Mouse (Mus musculus) stomach, embryonic 14.5 days (tissue): Measurements from ENCODE around the gene Olfr1357. TPM values are rescaled to one million over a fixed set of nuclear protein-coding genes. Genes with fewer than 3 reads are reported as not detected.

Source experiments
- ATAC-seq: fragments of 200-750 bp; cut with Nextera tagmentation; 2 replicates; pipeline ENCODE4 v1.8.0; 2017; ENCODE audit warnings: low read depth, moderate TSS enrichment; ENCODE audit not compliant: insufficient number of reproducible peaks, insufficient read depth, low FRiP score
- H3K27ac ChIP-seq: fragments of 300-500 bp; sonication (generic); 2 replicates; pipeline ENCODE4 v1.5.1; 2014; ENCODE audit warnings: mild to moderate bottlenecking, low read length, moderate library complexity, mixed read lengths
- H3K27me3 ChIP-seq: fragments of 300-500 bp; sonication (generic); 2 replicates; pipeline ENCODE4 v1.6.1; 2014; ENCODE audit warnings: low read length, control low read depth, mixed read lengths; ENCODE audit not compliant: control insufficient read depth, insufficient read depth
- H3K36me3 ChIP-seq: fragments of 300-500 bp; sonication (generic); 2 replicates; pipeline ENCODE4 v1.6.1; 2014; ENCODE audit warnings: mild to moderate bottlenecking, control low read depth, low read length, moderate library complexity, mixed read lengths; ENCODE audit not compliant: control insufficient read depth, insufficient read depth
- H3K4me1 ChIP-seq: fragments of 300-500 bp; sonication (generic); 2 replicates; pipeline ENCODE4 v1.6.1; 2014; ENCODE audit warnings: low read length, control low read depth, mixed read lengths; ENCODE audit not compliant: control insufficient read depth, insufficient read depth
- H3K4me2 ChIP-seq: fragments of 300-500 bp; sonication (generic); replicated peaks from 2 replicates; pipeline ENCODE4 v1.6.1; 2014; ENCODE audit warnings: low read depth, low read length, control low read depth
- H3K4me3 ChIP-seq: fragments of 300-500 bp; sonication (generic); 2 replicates; pipeline ENCODE4 v1.5.1; 2014; ENCODE audit warnings: low read depth, low read length, control low read depth
- H3K9ac ChIP-seq: fragments of 300-500 bp; sonication (generic); replicated peaks from 2 replicates; pipeline ENCODE4 v1.6.1; 2014; ENCODE audit warnings: low read depth, mild to moderate bottlenecking, control low read depth, low read length, moderate library complexity, mixed read lengths
- H3K9me3 ChIP-seq: fragments of 300-500 bp; sonication (generic); 2 replicates; pipeline ENCODE4 v1.6.1; 2016; ENCODE audit warnings: low read depth, low read length, control low read depth; ENCODE audit not compliant: control insufficient read depth
- WGBS: fragments of 180-500 bp; shearing (Covaris S2); extraction: QIAGEN DNeasy Blood & Tissue Kit; methylation state at CpG from one replicate; pipeline ENCODE4 v1.1.7; 2014; 5-methylcytosine and 5-hydroxymethylcytosine counted together
- polyA plus RNA-seq: library from polyadenylated mRNA; unstranded; fragments of >200 nt; fragmentation: Nextera tagmentation; extraction: Ambion mirVana; gene quantifications from 2 replicates; pipeline ENCODE4 v1.2.1, GENCODE M21; 2014

Gene Olfr1357
- polyA plus RNA-seq, 1 experiment from 2014 or later = not detected

DNA sequence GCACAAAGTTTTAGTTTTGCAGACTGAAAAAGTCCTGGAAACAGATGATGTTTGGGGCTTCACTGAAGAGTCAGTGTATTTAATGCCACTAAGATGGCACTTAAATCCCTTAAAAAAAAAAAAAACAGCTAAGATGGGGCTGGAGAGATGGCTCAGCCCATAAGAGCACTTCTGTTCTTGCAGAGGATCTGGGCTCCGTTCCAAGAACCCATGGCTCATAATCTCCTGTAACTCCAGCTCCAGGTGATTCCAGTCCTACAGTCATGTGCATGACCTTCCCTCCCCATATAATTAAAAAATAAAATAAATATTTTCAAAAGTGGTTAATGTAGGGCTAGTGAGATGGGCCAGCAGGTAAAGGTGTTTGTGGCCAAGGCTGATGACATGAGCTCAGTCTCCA, 52.8 kb downstream of the Olfr1357 start:
- no peaks in the 10 kb centered on the region for H3K36me3 ChIP-seq
- ATAC-seq = no peak
- no peaks in the 10 kb centered on the region for H3K27me3 ChIP-seq
- no peak overlapping the region for H3K4me3 ChIP-seq
- no peak overlapping the region for H3K9ac ChIP-seq
- 73% methylated on average over 1 of the region's 1 CpGs for WGBS
- no peaks in the 10 kb centered on the region for H3K9me3 ChIP-seq
- no peak overlapping the region for H3K4me2 ChIP-seq
- H3K4me1 ChIP-seq = no peaks in the 10 kb centered on the region
- H3K27ac ChIP-seq = no peak overlapping the region

Other genes starting within 250 kb of the Olfr1357 start
- gene Rrp1, start 205.0 kb downstream of the Olfr1357 start, polyA plus RNA-seq = 213 and 240 TPM in 2 replicates
- 419 and 443 TPM in 2 replicates for gene Cstb, start 192.4 kb downstream of the Olfr1357 start, polyA plus RNA-seq
- gene Pdxk, start 153.1 kb downstream of the Olfr1357 start, polyA plus RNA-seq = 6.5 and 7.1 TPM in 2 replicates
- gene Olfr1358, start 100.6 kb downstream of the Olfr1357 start, polyA plus RNA-seq = not detected in 2 replicates
- gene Ilvbl, start 43.7 kb downstream of the Olfr1357 start, polyA plus RNA-seq = 36.0 and 44.4 TPM in 2 replicates
- 19.1 and 20.4 TPM in 2 replicates for gene Syde1, start 26.1 kb downstream of the Olfr1357 start, polyA plus RNA-seq
- 0.45 and 0.61 TPM in 2 replicates for gene Casp14, start 100.2 kb upstream of the Olfr1357 start, polyA plus RNA-seq
- gene Ccdc105, start 135.0 kb upstream of the Olfr1357 start, polyA plus RNA-seq = not detected in 2 replicates
- gene Slc1a6, start 162.4 kb upstream of the Olfr1357 start, polyA plus RNA-seq = 0.78 and 1.1 TPM in 2 replicates
- not detected in 2 replicates for gene Olfr1356, start 234.1 kb upstream of the Olfr1357 start, polyA plus RNA-seq